Mouse (Mus musculus) limb, embryonic 12.5 days (tissue): ENCODE measurements around the gene D430041D05Rik. TPM values are rescaled to one million over a fixed set of nuclear protein-coding genes. Genes with fewer than 3 reads are reported as not detected.
A peak's percentile ranks its signal among the peaks of the same experiment; 100 is the strongest.

Source experiments
- ATAC-seq: fragments of 200-750 bp; cut with Nextera tagmentation; 2 replicates; pipeline ENCODE4 v1.8.0; 2017; ENCODE audit warnings: low read depth, moderate TSS enrichment; ENCODE audit not compliant: insufficient number of reproducible peaks, insufficient read depth, low FRiP score, low TSS enrichment
- H3K27ac ChIP-seq: fragments of 300-500 bp; sonication (generic); 2 replicates; pipeline ENCODE4 v1.5.1; 2016; ENCODE audit warnings: mild to moderate bottlenecking, moderate library complexity
- H3K27me3 ChIP-seq: fragments of 300-500 bp; sonication (generic); 2 replicates; pipeline ENCODE4 v1.6.1; 2016; ENCODE audit warnings: mild to moderate bottlenecking, moderate library complexity
- H3K36me3 ChIP-seq: fragments of 300-500 bp; sonication (generic); 2 replicates; pipeline ENCODE4 v1.6.1; 2016; ENCODE audit warnings: mild to moderate bottlenecking, moderate library complexity
- H3K4me1 ChIP-seq: fragments of 300-500 bp; sonication (generic); replicated peaks from 2 replicates; pipeline ENCODE4 v1.6.1; 2016
- H3K4me2 ChIP-seq: fragments of 300-500 bp; sonication (generic); 2 replicates; pipeline ENCODE4 v1.6.1; 2016; ENCODE audit warnings: mild to moderate bottlenecking, moderate library complexity
- H3K4me3 ChIP-seq: fragments of 300-500 bp; sonication (generic); replicated peaks from 2 replicates; pipeline ENCODE4 v1.5.1; 2016; ENCODE audit warnings: mild to moderate bottlenecking
- H3K9ac ChIP-seq: fragments of 300-500 bp; sonication (generic); replicated peaks from 2 replicates; pipeline ENCODE4 v1.6.1; 2016; ENCODE audit warnings: mild to moderate bottlenecking, moderate library complexity
- H3K9me3 ChIP-seq: fragments of 300-500 bp; sonication (generic); 2 replicates; pipeline ENCODE4 v1.6.1; 2016; ENCODE audit warnings: mild to moderate bottlenecking, moderate library complexity
- WGBS: fragments of 180-500 bp; shearing (Covaris S2); methylation state at CpG from one replicate; pipeline ENCODE4 v1.1.7; 2016; 5-methylcytosine and 5-hydroxymethylcytosine counted together
- polyA plus RNA-seq: library from polyadenylated mRNA; unstranded; fragments of >200 nt; fragmentation: Nextera tagmentation; extraction: Ambion mirVana; gene quantifications from 2 replicates; pipeline ENCODE4 v1.2.1, GENCODE M21; 2016

D430041D05Rik gene
- polyA plus RNA-seq, result 1.1 TPM in 2 replicates

GRCm38 (mm10) chr2:104410963-104411545 lies at the start of gene D430041D05Rik:
TSS of gene D430041D05Rik (minus strand) at chr2:104411013.
- no peak for ATAC-seq
- H3K36me3 ChIP-seq, result no peaks in the 10 kb centered on the region
- H3K9me3 ChIP-seq, result no peaks in the 10 kb centered on the region
- H3K4me2 ChIP-seq, result peak within 1 kb of the TSS; percentile 100
- peak within 1 kb of the TSS; percentile 61 for H3K9ac ChIP-seq
- WGBS, result 61% methylated on average over 4 of the region's 4 CpGs
- H3K4me3 ChIP-seq, result peak within 1 kb of the TSS; percentile 67
- H3K4me1 ChIP-seq, result peaks cover 4% of the 10 kb centered on the region
- peaks cover 78% of the 10 kb centered on the region for H3K27me3 ChIP-seq
- no peak within 1 kb of the TSS for H3K27ac ChIP-seq

DNA sequence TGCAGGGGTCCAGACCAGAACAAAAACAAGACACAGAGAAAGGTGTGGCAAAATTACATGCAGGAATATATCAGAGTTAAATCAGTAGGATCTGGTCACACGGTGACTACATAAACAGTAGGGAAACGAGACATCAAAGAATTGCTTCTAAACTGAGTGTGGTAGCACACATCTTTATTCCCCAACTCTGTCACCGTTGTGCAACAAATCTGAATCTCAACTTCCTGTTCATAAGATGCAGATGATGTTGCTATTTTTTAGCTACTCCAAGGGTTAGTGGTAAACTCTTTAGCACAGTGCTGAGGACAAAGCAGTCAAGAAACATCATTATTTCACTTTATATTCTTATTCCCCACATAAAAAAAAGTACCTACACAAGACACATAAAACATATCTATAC lies 49.2 kb upstream of the D430041D05Rik start:
- Histone ChIP-seq H3K36me3 (no peaks in the 10 kb centered on the region), H3K27ac (no peak overlapping the region), H3K9me3 (no peaks in the 10 kb centered on the region), H3K4me1 (peaks cover 14% of the 10 kb centered on the region), H3K4me2 (no peak overlapping the region), H3K27me3 (no peaks in the 10 kb centered on the region), H3K4me3 (no peak overlapping the region), H3K9ac (no peak overlapping the region)
- ATAC-seq, result no peak
- WGBS, result 53% methylated on average over 3 of the region's 3 CpGs

- Histone ChIP-seq H3K4me1 (peaks cover 14% of the 10 kb centered on the region), H3K27ac (no peak overlapping the region), H3K36me3 (no peaks in the 10 kb centered on the region), H3K27me3 (no peaks in the 10 kb centered on the region), H3K4me2 (no peak overlapping the region), H3K4me3 (no peak overlapping the region), H3K9me3 (no peaks in the 10 kb centered on the region), H3K9ac (no peak overlapping the region)
- ATAC-seq, result no peak
- WGBS, result 87% methylated on average over 8 of the region's 8 CpGs
These were observed 47.9 kb upstream of the D430041D05Rik start for GRCm38 (mm10) chr2:104458569-104459332.

GRCm38 (mm10) chr2:104457106-104457505 lies 46.3 kb upstream of the D430041D05Rik start:
- no peak overlapping the region for H3K27ac ChIP-seq
- no peak overlapping the region for H3K9ac ChIP-seq
- no peaks in the 10 kb centered on the region for H3K9me3 ChIP-seq
- no peaks in the 10 kb centered on the region for H3K36me3 ChIP-seq
- H3K4me1 ChIP-seq, result peaks cover 14% of the 10 kb centered on the region
- no peak overlapping the region for H3K4me3 ChIP-seq
- no peaks in the 10 kb centered on the region for H3K27me3 ChIP-seq
- ATAC-seq, result no peak
- 69% methylated on average over 3 of the region's 3 CpGs for WGBS
- no peak overlapping the region for H3K4me2 ChIP-seq

- H3K27ac ChIP-seq, result no peak overlapping the region
- WGBS, result 83% methylated on average over 3 of the region's 3 CpGs
- no peak overlapping the region for H3K9ac ChIP-seq
- H3K36me3 ChIP-seq, result no peaks in the 10 kb centered on the region
- ATAC-seq, result no peak
- H3K27me3 ChIP-seq, result no peaks in the 10 kb centered on the region
- H3K4me2 ChIP-seq, result no peak overlapping the region
- H3K4me3 ChIP-seq, result no peak overlapping the region
- H3K9me3 ChIP-seq, result no peaks in the 10 kb centered on the region
- no peaks in the 10 kb centered on the region for H3K4me1 ChIP-seq
These were observed 39.9 kb upstream of the D430041D05Rik start for GRCm38 (mm10) chr2:104450685-104451084.

DNA sequence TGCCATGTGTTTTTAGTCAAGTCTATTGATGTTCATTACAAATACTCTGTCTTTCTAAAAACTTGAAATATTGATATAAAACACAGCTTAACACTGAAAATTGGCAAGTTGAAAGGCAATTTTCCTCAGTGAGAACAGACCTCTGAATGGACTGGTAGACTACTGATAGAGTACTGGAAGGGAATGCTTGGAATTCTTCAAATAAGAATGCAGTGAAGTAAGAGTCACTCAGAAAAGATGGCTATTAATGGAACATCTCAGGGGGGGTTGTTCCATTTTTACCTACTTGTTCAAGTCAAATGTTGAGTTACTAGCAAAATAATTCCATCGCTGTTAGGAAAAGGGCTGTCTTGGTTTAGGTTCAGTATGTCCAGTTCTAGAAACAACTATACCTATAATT lies 38.4 kb upstream of the D430041D05Rik start:
- Histone ChIP-seq H3K36me3 (no peaks in the 10 kb centered on the region), H3K4me3 (no peak overlapping the region), H3K4me1 (no peaks in the 10 kb centered on the region), H3K4me2 (no peak overlapping the region), H3K9me3 (no peaks in the 10 kb centered on the region), H3K9ac (no peak overlapping the region), H3K27ac (no peak overlapping the region), H3K27me3 (no peaks in the 10 kb centered on the region)
- ATAC-seq, result no peak
- 93% methylated on average over 1 of the region's 1 CpGs for WGBS

DNA sequence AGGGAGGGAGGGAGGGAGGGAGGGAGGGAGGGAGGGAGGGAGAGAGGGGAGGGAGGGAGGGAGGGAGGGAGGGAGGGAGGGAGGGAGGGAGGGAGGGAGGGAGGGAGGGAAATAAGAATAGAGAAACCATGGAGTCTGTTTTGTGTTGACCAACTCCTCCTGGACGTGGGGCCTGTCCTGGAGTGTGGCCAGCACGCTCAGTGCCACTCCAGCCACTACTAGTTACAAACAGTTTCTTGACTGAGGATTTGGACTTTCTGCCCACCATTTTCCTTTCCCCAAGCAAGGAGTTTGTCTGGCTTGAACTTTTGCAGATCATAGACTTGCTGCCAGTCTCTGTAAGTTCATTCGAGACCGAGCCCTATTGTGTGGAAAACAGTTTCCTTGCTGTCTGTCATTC lies 37.4 kb upstream of the D430041D05Rik start:
- no peak for ATAC-seq
- 0 out of 2 replicates have a peak overlapping the region, but pooled peaks have one; percentile 23 for H3K27ac ChIP-seq
- no peak overlapping the region for H3K9ac ChIP-seq
- H3K4me1 ChIP-seq, result no peaks in the 10 kb centered on the region
- no peaks in the 10 kb centered on the region for H3K9me3 ChIP-seq
- H3K27me3 ChIP-seq, result no peaks in the 10 kb centered on the region
- no peak overlapping the region for H3K4me2 ChIP-seq
- H3K36me3 ChIP-seq, result no peaks in the 10 kb centered on the region
- H3K4me3 ChIP-seq, result no peak overlapping the region
- 82% methylated on average over 4 of the region's 4 CpGs for WGBS

DNA sequence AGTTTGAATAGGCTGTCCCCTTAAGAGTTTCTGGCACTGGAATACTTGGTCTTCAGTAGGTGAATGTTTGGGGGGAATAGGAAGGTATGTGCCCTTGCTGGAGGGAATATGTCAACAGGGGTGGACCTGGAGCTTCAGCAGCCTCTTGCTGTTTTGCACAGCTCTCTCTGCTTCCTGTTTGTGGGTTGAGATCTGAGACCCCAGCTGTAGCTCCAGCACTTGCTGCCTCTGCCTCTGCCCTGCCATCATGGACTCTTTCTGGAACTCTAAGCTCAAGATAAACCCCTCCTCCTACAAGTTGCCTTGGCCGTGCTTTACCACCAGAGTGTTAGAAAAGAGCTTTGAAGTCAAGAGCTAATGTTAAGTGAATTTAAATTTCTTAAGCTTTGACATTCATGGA lies 35.2 kb upstream of the D430041D05Rik start:
- WGBS, result 56% methylated on average over 1 of the region's 1 CpGs
- Histone ChIP-seq H3K36me3 (peaks cover 3% of the 10 kb centered on the region; the same call in 1 of the 2 replicates), H3K4me1 (no peaks in the 10 kb centered on the region), H3K9me3 (no peaks in the 10 kb centered on the region), H3K27ac (no peak overlapping the region), H3K4me3 (no peak overlapping the region), H3K9ac (no peak overlapping the region), H3K4me2 (no peak overlapping the region), H3K27me3 (no peaks in the 10 kb centered on the region)
- no peak for ATAC-seq

- no peaks in the 10 kb centered on the region for H3K9me3 ChIP-seq
- H3K4me2 ChIP-seq, result no peak overlapping the region
- no peaks in the 10 kb centered on the region for H3K4me1 ChIP-seq
- H3K9ac ChIP-seq, result no peak overlapping the region
- no peak for ATAC-seq
- WGBS, result 49% methylated on average over 2 of the region's 2 CpGs
- H3K36me3 ChIP-seq, result peaks cover 12% of the 10 kb centered on the region
- no peak overlapping the region for H3K27ac ChIP-seq
- no peaks in the 10 kb centered on the region for H3K27me3 ChIP-seq
- no peak overlapping the region for H3K4me3 ChIP-seq
These were observed 34.0 kb upstream of the D430041D05Rik start for GRCm38 (mm10) chr2:104444776-104445175.

- Histone ChIP-seq H3K4me2 (no peak overlapping the region), H3K27ac (no peak overlapping the region), H3K27me3 (no peaks in the 10 kb centered on the region), H3K9me3 (no peaks in the 10 kb centered on the region), H3K4me3 (no peak overlapping the region), H3K9ac (no peak overlapping the region), H3K4me1 (no peaks in the 10 kb centered on the region), H3K36me3 (peaks cover 29% of the 10 kb centered on the region)
- 59% methylated on average over 4 of the region's 4 CpGs for WGBS
- ATAC-seq, result no peak
These were observed 31.5 kb upstream of the D430041D05Rik start for GRCm38 (mm10) chr2:104442341-104442740.

DNA sequence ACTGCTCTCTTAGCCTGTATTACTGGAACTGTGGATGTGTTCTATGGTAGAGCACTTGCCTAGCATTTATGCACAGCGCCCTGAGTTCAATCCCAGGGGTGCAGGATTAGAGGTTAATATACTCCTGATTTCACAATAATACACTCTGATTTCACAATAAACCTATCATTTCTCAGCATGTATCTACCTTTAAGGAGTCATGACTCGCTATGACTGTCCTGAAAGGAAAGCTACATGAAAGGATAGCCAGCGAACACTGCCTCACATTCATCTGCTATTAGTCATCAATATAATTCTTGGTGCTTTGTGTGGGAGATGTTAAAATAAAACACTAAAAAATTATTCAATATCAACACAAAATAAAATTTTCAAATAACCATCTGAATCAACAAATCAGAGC lies 25.4 kb upstream of the D430041D05Rik start:
- Histone ChIP-seq H3K36me3 (peaks cover 74% of the 10 kb centered on the region), H3K27me3 (no peaks in the 10 kb centered on the region), H3K4me2 (no peak overlapping the region), H3K4me1 (no peaks in the 10 kb centered on the region), H3K4me3 (no peak overlapping the region), H3K9ac (no peak overlapping the region), H3K9me3 (no peaks in the 10 kb centered on the region), H3K27ac (no peak overlapping the region)
- ATAC-seq, result no peak
- 95% methylated on average over 3 of the region's 3 CpGs for WGBS
